Mouse (Mus musculus) kidney, adult 8-10 months (tissue): ENCODE measurements around the gene Trpc4ap.
"Not testable (repeated sequence)": the region's sequence is repeated elsewhere in the genome, so short reads cannot be mapped to it uniquely, and the experiment has no call there.

ENCODE experiments used
- DNase-seq, 2 experiments: peaks; one replicate each; pipeline ENCODE4 v3.0.0; 2022

Trpc4ap gene

GRCm38 (mm10) chr2:155610978-155611377 lies 81.2 kb downstream of the Trpc4ap start, which contains the start of gene Myh7b:
Gene Myh7b (plus strand): TSS chr2:155611212.
- no peak for DNase-seq

- DNase-seq, result no peak
These were observed 85.8 kb downstream of the Trpc4ap start for GRCm38 (mm10) chr2:155606360-155606759.

GRCm38 (mm10) chr2:155605236-155605589 lies 87.0 kb downstream of the Trpc4ap start:
- not testable (repeated sequence) for DNase-seq

GRCm38 (mm10) chr2:155604560-155605235 lies 87.5 kb downstream of the Trpc4ap start:
- no peak for DNase-seq

GRCm38 (mm10) chr2:155603707-155604106 lies 88.5 kb downstream of the Trpc4ap start:
- peak; percentile 46 to 49 for DNase-seq

- no peak for DNase-seq
These were observed 96.7 kb downstream of the Trpc4ap start for GRCm38 (mm10) chr2:155595516-155595915.

GRCm38 (mm10) chr2:155592854-155593283 lies 99.3 kb downstream of the Trpc4ap start:
- no peak for DNase-seq

- peak; percentile 98 for DNase-seq
These were observed 99.9 kb downstream of the Trpc4ap start, which contains the start of gene Gss for GRCm38 (mm10) chr2:155592137-155592853. Gene Gss (minus strand): TSS chr2:155592810.

- peak; percentile 61 to 62 for DNase-seq
These were observed 100.5 kb downstream of the Trpc4ap start for GRCm38 (mm10) chr2:155591676-155592075.

GRCm38 (mm10) chr2:155590876-155591275 lies 101.3 kb downstream of the Trpc4ap start:
- DNase-seq, result peak; percentile 60 to 65

- DNase-seq, result peak in 1 of 2 experiments; percentile 56
These were observed 102.7 kb downstream of the Trpc4ap start for GRCm38 (mm10) chr2:155589521-155589920.

GRCm38 (mm10) chr2:155588136-155588535 lies 104.0 kb downstream of the Trpc4ap start:
- no peak for DNase-seq

- DNase-seq, result peak; percentile 71 to 79
These were observed 106.7 kb downstream of the Trpc4ap start for GRCm38 (mm10) chr2:155585486-155585885.

- DNase-seq, result no peak
These were observed 107.1 kb downstream of the Trpc4ap start for GRCm38 (mm10) chr2:155585082-155585481.
